Mouse (Mus musculus) heart, adult 9 months (tissue): ENCODE measurements around the gene Neurl3.

Source experiments
- DNase-seq, 2 experiments: peaks; one replicate each; pipeline ENCODE4 v3.0.0; 2022; ENCODE audit warnings: low spot score in 2 of 2

The Neurl3 gene

DNA sequence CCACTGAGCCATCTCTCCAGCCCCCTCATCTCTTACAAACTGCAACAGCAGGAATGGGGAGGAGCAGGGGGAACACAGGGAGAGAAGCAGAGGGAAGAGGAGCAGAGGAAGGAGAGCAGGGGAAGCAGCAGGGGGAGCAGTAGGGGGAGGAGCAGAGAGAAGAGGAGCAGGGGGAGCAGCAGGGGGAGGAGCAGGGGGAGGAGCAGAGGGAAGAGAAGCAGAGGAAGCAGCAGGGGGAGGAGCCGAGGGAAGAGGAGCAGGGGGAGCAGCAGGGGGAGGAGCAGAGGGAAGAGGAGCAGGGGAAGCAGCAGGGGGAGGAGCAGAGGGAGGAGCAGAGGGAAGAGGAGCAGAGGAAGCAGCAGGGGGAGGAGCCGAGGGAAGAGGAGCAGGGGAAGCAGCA lies 15.8 kb downstream of the Neurl3 start:
- DNase-seq, result no peak

DNA sequence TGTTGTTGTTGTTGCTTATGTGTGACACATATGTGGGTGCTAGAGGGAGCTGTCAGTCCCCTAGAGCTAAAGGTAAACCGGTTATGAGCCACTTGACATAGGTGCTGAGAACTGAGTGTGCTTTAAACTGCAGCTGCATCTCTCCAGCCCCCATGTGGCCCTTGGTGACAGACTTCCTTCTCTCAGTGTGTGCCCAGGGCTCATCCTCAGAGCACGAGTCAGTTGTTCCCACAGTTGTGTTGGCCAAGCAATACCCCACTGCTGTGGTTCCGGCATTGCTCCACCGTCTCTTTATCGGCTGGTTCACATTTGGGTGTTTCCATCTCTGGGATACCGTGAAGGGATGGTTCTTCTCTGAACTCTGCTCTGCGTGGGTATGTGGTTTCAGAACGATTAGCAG lies 17.2 kb downstream of the Neurl3 start:
- no peak for DNase-seq

DNA sequence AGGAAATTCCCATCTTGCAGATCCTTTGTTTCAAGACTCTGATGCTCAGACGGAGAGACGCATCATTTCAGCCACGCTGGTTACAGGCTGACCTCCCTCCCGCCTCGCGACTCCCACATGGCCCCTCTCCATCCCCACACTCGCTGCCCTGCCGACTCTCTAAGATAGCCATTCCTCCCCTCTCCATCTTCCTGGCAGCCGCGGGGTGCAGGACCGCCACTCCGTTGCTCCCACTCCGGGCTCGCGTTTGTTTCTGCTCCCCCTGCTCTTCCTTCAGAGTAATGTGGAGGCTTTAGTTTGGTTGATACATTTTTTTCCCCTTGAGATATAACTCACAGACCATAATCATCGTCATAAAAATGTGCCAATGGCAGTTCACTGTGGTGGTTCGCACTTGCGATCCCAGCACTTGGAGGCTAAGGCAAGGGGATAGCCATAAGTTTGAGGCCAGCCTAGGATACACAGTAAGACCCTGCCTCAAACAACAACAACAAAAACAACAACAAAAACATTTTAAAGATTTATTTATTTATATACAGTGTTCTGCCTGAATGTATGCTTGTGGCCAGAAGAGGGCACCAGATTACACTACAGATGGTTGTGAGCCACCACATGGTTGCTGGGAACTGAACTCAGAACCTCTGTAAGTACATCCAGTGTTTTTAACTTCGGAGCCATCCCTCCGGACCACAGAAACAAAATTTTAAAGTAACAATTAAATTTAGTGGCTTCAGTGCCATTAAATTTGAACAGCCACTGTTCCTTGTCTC lies 18.4 kb downstream of the Neurl3 start:
- DNase-seq, result no peak

DNA sequence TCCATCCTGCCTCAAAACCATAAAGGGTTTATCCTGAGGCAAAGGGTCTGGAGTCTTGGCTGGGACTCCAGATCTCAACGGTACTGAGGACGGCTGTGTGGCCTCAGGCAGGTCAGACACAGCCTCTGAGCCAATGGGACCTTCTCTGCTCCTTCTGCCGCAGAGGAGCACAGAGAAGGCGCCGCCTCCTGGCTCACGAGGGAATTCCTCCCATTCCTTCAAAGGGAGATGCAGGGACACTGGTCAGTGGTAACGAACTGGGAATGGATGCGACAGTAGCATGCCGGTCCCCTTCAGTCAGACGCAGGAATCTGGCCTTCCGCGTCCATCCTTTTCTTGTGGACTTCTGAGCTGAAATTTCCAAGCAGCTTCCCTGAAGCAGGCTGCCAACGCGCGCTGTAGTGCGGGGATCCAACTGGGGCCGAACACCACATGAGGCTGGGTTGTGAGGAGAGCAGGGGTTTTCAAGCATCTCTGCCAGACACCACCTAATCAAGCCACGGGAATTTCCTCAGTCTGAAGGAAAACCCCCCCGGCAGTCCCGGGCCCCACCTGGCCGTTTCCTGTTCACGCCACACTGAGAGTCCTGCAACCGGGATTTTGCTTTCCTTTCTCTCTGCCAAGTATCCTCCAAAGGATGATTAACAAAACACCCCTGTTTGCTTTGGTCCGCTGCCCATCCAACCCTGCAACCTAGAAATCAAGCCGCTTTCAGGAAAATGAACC lies 19.7 kb downstream of the Neurl3 start:
- peak; percentile 43 to 70 for DNase-seq

DNA sequence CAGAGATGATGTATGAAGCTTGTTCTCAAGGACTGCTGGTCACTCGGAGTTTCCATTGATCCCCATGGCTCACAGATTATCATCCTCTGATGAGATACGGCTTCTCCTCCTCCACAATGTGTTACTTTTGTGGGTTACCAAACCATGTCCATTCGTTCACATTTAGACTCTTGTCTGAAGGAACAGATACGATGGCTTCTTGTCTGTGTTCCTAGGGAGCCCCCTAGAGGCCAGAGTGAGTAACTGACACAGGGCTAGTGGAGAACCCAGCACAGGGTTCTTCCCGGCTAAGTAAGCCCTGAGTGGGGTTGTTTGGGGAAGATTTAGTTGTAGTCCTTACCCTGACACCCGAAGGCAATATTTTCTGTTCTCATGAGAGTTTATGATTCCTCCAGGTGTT lies 21.7 kb downstream of the Neurl3 start:
- peak; percentile 69 to 72 for DNase-seq

DNA sequence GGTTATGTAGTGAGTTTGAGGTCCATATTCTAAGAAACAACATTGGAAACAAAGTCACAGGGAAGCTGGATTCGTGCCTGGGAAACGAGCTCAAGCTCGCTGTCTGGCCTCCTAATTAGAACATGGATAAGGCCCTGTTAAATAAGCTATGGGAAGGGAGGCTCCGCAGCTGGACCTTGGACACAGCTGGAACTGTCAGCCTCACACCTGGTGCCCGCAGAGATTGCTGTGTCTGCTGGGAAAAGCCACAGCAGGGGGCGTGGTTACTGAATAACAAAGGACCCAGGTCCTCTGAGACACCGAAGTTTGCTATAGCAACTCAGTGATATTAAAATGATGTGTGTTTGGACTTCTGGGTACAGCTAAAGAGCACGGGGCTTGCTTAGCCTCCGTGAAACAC lies 23.1 kb downstream of the Neurl3 start:
- DNase-seq, result no peak

DNA sequence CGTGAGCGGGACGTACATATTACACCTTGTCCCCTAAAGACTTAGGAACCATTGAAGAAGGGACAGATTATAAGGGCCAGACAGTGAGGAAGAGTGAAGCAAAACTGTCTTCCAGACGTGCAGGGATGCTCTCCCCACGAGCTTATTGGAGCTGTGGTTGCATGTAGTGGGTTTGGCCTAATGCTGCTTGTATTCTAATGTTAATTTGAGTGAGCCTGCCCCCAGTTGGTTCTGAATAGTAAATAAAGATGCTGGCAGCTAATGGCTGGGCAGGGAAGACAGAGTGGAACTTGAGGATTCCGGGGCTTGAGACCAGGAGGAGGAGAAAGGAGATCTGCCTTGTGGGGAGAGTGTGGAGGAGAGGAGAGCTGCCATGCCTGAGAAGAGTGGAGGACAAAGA lies 27.8 kb downstream of the Neurl3 start:
- DNase-seq, result no peak

DNA sequence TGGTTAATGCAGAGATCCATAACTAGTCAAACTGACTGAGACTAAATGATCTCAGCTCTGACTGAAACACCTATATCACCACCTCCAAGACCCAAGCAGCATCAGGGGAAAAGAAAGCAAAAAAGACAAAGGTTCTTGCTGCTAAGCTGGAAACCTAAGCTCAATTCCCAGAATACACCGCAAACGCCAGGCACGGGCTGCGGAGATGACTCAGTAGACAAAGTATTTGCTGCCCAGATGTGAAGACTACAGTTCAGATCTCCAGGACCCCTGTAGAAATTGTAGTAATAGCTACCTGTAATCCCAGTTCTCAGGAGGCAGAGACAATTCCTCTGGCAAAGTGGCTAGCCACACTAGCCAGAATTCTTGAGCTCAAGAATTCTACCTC lies 29.7 kb downstream of the Neurl3 start:
- DNase-seq, result no peak

DNA sequence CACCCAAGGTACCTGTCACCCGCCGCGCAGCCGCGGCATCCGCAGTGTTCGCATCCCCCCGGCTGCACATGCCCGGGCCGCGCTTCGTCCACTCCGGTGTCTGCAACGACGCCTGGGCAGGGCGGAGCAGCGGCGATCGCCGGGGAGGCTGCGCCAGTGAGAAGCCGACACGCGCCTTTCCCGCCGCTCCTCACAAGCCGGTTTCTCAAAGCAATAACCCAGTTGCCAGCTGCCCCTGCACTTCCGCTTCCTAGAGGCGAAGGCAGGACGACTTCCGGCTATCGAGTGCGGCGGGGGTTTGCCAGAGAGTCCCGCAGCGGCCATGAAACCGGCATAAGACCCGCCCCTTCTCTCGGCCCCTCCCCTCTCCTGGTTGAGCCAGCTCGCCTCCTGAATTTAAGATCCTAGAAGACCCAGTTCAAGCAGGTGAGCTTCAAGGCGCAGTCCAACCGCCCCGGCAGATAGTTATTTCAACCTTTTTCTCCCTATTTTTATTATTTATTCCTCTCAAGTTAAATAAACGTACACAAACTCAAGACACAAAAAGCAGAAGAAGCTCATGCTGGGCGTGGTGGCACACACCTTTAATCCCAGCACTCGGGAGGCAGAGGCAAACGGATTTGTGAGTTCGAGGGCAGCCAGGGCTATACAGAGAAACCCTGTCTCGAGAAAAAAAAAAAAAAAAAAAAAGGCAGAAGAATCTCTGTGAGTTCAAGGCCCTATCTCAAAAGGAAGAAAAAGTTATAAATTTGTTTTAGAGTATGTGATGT lies 30.2 kb downstream of the Neurl3 start, which contains the start of gene Uggt1:
Gene Uggt1, minus strand, starts transcription at position 663 of the 770 bp plus-strand sequence.
- peak; percentile 93 to 94 for DNase-seq

DNA sequence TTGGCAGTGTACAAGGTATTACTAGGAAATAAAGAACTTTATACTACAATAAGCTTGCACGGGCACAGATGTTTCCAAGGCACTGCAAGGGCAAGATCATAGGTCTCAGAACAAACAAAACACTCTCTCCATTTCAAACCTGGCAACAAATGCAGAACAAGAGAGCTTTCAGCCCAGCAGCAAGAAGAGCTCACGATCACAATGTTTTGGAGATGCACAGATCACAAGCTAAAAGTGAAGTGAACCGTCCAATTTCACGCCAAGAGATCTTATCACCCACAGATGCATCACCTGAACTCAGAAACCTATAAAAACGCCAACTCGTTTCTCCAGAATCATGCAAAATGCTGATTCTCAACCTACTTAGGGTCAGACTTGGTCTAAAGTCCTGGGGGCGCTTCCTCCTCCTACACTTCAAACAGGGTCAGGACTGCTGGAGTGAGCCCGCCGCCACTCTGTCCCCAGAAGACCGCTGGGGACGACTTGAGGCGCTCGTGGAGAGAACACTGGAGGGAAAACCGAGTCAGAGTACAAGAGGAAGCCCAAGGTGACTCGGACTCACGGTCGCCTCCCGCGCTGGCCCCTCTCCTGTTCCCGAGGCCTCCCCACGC lies 30.9 kb downstream of the Neurl3 start:
- DNase-seq, result no peak

DNA sequence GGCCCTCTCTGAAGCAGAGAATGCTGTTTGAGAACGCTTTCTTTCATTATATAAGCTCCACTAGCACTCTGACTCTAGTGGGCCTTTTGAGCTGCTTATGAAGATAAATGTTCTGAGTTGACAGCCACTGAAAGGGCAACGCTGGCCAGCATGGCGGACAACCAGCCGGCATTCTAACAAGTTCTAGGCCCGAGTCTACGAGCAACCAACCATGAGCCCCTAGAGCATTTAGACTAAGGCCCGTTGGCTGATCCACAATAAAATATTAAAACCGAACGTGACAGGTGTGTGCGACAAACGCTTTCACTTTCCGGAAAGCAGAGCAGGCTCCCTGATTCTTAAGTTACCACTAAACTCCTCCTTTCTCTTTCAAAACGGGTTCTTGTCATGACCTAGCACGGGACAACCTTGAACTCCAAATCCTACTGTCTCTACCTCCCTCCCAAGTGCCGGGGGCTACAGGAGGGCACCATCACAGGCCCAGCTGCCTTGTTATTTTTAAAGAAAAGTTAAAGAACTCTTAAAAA lies 32.5 kb downstream of the Neurl3 start:
- DNase-seq, result no peak

DNA sequence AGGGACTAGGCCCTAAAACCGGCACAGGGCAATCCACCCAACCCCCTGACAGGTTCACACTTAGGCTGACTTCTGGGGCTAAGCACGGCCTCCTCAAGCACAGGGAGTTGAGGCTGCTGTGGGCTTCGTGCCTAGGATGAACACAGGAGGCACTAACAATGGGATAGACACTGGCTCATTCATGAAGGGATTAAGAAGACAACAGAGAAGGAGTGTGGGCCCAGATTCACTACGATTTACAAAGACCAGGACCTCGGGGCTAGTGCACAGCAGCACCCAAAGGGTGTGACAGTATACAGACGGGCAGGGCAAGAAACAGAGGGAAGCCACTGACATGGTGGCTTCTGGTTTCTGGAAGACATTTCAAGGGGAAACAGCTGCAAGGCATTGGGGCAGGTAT lies 34.3 kb downstream of the Neurl3 start:
- no peak for DNase-seq

DNA sequence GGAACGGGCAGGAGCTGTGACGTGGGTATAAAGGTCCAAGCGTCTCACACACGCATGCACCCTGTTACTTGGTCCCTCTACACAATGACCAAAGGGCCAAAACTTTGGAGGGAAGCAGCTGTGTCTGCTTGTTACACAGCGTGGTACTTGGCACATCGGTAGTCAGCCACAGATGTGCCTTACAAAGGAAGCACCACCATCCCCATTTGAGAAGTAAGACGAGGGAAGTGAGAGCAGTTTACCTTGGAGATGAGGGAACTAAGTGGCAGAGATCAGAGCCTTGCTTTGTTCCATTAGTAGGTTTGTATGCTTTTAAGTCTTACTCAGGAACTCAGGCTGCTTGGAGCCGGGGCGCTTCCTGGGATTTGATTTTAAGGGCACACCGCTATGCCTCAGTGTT lies 35.1 kb downstream of the Neurl3 start:
- no peak for DNase-seq

DNA sequence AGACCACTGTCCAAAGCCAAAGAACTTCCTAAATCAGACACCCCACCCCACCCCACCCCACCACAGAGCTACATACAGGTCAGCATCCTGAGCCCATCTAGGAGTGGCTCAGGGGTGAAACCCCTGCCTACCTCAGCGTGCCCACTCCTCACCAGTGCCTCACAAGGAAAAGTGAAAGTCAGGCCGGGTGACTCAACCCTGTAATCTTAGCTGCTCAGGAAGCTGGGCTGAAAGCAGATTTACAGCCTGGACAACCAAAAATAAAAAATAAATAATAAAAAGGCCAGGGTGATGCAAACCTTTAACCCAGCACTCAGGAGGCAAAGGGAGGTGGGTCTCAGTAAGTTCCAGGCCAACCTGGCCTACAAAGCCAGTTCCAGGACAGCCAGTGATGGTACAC lies 38.6 kb downstream of the Neurl3 start:
- no peak for DNase-seq

DNA sequence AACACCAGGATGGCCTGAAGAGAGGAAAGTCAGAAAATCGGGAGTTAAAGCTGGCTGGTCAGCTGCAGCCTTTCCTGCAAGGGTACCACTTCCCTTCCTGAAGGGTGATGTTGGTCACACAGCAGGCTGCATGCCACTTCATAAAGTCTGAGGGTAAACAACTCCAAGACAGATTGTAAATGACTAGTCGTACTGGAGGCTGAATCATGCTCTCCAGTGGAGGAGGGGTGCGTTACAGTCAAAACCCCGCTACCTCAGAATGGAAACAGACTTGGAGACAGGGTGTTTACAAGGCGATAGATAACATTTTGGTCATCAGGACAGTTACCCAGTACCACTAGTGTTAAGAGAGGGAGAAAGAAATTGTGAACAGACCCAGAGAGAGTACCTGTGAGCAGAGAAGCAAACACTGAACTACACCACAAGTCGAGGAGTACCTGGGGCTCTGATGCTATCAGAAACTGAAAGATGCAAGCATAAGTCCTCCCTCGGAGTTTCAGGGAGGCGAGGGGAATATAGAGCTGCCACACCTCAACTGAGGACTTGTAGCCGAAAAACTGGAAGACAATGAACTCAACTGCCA lies 39.3 kb downstream of the Neurl3 start:
- DNase-seq, result no peak

DNA sequence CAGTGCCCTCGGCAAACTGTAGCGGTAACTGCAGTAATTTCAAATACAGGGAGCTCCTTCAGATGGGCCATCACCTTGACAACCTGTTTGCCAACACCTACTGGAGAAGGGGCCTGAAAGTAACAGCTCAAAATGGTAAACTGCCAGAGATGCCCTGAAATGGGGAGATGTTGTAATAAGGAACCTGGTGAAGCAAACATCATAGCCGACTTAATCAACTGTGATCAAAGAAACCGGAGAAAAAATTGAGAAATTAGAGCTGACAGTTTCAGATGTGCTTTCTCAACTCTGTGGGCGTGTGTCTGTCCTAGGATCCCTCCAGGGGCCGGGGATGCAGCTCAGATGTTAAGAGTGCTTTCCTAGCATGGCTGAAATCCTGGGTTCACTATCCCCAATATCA lies 41.3 kb downstream of the Neurl3 start:
- DNase-seq, result no peak

DNA sequence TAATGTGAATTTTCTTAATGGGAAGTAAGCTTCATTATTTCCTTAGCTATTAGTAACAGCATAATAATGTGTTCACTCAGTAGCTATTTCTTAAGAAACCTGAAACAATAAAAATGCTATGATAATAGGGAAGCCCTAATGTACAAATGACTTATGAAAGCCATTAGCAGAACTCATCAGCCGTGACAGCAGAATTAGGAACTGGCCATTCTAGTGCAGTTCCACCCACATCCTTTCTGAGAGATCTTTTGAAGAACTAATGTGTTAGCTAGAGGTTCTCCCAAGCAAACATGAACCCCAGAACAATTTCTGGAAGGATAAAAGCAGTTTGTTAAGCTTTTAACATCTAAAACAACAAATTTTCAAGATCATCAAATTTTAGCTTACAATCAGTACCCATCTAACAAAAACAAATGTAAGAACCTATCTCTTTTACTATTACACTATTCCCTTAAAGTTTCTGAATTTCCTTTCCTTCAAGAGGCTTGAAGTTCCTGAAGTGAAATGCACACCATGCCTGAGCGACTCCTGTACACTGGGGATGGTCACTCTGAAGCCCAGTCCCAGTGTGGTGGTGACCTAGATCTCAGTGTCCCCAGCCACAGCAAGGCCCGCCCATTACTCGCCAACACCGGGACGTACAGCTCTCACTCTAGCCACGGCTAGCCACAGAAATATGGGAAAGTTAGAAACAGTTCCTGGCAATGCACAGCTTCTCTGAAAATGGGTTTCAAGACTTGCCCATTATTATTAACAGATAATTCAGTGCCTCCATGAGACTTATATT lies 43.4 kb downstream of the Neurl3 start:
- DNase-seq, result no peak

DNA sequence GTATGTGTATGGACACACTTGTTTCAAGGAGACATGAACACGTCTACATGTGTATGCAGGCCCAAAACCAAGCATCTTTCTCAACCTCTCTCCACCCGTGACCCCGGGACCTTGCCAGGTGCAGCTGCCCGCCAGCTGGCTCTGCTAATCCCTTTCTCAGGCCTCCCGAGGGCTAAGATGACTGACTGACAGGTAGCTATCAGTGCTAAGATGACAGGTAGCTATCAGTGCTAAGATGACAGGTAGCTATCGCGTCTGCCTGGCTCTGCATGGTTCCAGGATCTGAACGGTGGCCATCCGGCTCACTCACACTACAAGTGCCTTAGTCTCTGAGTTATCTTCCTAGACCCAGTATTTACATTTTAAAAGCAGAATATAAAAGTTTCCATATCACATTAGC lies 46.0 kb downstream of the Neurl3 start:
- no peak for DNase-seq

DNA sequence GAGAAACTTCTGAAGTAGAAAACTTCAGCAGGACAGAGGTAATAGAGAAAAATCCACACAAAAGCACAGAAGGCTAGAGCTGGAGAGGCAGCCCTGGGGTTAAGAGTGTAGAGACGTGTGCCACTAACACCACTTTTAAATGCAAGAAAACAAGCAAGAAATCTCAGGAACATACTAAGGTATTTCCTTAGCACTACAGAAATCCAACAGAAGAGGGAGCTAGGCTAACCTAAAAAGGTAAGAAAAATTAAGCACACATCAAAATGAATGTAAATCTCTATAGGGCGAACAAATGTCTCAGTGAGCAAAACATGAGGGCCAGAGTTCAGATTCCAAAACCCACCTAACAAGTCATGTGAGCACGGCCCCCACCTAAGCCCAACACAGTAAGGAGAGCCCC lies 49.8 kb downstream of the Neurl3 start:
- DNase-seq, result no peak
